In genomic region chr11:34845567-34846267, GRCm38 (mm10) we compare ENCODE assay signal across 11 mouse cellular contexts. TPM values are rescaled to one million over a fixed set of nuclear protein-coding genes. Genes with fewer than 3 reads are reported as not detected.
DNase-seq lines count a peak whose midpoint lies in the region; ATAC-seq and TF ChIP-seq lines count a peak whose summit lies in the region.
"Had no signal": no experiment of that assay in that cellular context is flagged by ENCODE, and none has a peak within 500 bp of the region (broad histone marks: within the 10 kb centered on the region; RNA-seq: fewer than 3 reads in every experiment).

No protein-coding gene starts in this region.

- peak overlapping the region; percentile 58 for H3K4me2 ChIP-seq in heart, embryonic 14.5 days (ENCODE audit: low read length)
- peak overlapping the region; percentile 52 for H3K4me2 ChIP-seq in liver, postnatal 0 days (ENCODE audit: low read depth, low read length)
- H3K4me2 ChIP-seq: liver, embryonic 15.5 days had no signal

- peak overlapping the region; percentile 88 for H3K4me3 ChIP-seq in megakaryocyte, embryonic 14.5 days (replicated peaks)
- H3K4me3 ChIP-seq in heart, embryonic 14.5 days (ENCODE audit: control insufficient read depth in 1 of 2, insufficient read depth in 1 of 2, low read depth in 1 of 2, low read length in 2 of 2), result peak overlapping the region; percentile 8 to 14; a peak in 3 of 4 replicates
- 0 out of 2 replicates have a peak overlapping the region, but pooled peaks have one; percentile 10 for H3K4me3 ChIP-seq in liver, postnatal 0 days (ENCODE audit: low read depth, low read length)
- H3K4me3 ChIP-seq: erythroblast, embryonic 14.5 days; liver, embryonic 15.5 days had no signal

- H3K4me1 ChIP-seq in megakaryocyte, embryonic 14.5 days, result peaks cover 10% of the 10 kb centered on the region; the same call in 1 of the 2 replicates
- H3K4me1 ChIP-seq in heart, embryonic 14.5 days (ENCODE audit: control insufficient read depth in 2 of 2, insufficient read depth in 2 of 2, low read length in 2 of 2), result peaks cover 0 to 5% of the 10 kb centered on the region in 2 experiments; a peak in 2 of 4 replicates
- peaks cover 4% of the 10 kb centered on the region; the same call in 1 of the 2 replicates for H3K4me1 ChIP-seq in liver, postnatal 0 days (ENCODE audit: insufficient read depth)
- H3K4me1 ChIP-seq: liver, embryonic 15.5 days had no signal

- peaks cover 25% of the 10 kb centered on the region for H3K27me3 ChIP-seq in megakaryocyte, embryonic 14.5 days (replicated peaks)
- no peaks in the 10 kb centered on the region for H3K27me3 ChIP-seq in heart, embryonic 14.5 days (ENCODE audit: control insufficient read depth, insufficient read depth, low read length)
- no peaks in the 10 kb centered on the region for H3K27me3 ChIP-seq in liver, postnatal 0 days (ENCODE audit: insufficient read depth, low read length)

- TF ChIP-seq EP300 in liver, postnatal 0 days (IDR thresholded peaks at IDR 0.05; ENCODE audit: low read depth), result peak; percentile 39; the same call in 1 of the 2 replicates

- ATAC-seq in megakaryocyte, adult 5-6 weeks (ENCODE audit: poor library complexity, severe bottlenecking), result no peak
- ATAC-seq in heart, embryonic 14.5 days (ENCODE audit: insufficient number of reproducible peaks, insufficient read depth, low FRiP score, low read depth), result peak; percentile 59
- ATAC-seq in liver, postnatal 0 days, result peak; percentile 19; the same call in 1 of the 2 replicates

- WGBS in heart, embryonic 14.5 days, result 13% methylated on average over 22 of the region's 22 CpGs
- WGBS in liver, postnatal 0 days (ENCODE audit: insufficient replicate concordance), result 39% methylated on average over 22 of the region's 22 CpGs

- no peaks in the 10 kb centered on the region for H3K9me3 ChIP-seq in megakaryocyte, embryonic 14.5 days
- no peaks in the 10 kb centered on the region for H3K9me3 ChIP-seq in heart, embryonic 14.5 days (ENCODE audit: control insufficient read depth, low read length)
- H3K9me3 ChIP-seq in liver, postnatal 0 days (ENCODE audit: low read length), result no peaks in the 10 kb centered on the region
- H3K9me3 ChIP-seq: liver, embryonic 15.5 days had no signal

- no peak for DNase-seq in liver, postnatal 0 days
- DNase-seq in urinary bladder, postnatal 4 days (ENCODE audit: low spot score in 2 of 2), result peak; percentile 52 to 61
- no peak for DNase-seq in right cerebral cortex, postnatal 4 days
- no peak for DNase-seq in natural killer cell, adult 2 months (ENCODE audit: low spot score in 2 of 2)
- no peak for DNase-seq in layer of hippocampus, adult 9-10 months (ENCODE audit: low spot score)
- DNase-seq: thymus, postnatal 36 days had no signal

- H3K9ac ChIP-seq in heart, embryonic 14.5 days (ENCODE audit: low read length), result no peak overlapping the region
- no peak overlapping the region for H3K9ac ChIP-seq in liver, postnatal 0 days (replicated peaks)
- H3K9ac ChIP-seq: liver, embryonic 15.5 days had no signal

- H3K36me3 ChIP-seq in megakaryocyte, embryonic 14.5 days (replicated peaks; ENCODE audit: low read length), result no peaks in the 10 kb centered on the region
- H3K36me3 ChIP-seq in heart, embryonic 14.5 days (ENCODE audit: control insufficient read depth, insufficient read depth, low read length), result no peaks in the 10 kb centered on the region
- no peaks in the 10 kb centered on the region for H3K36me3 ChIP-seq in liver, postnatal 0 days (replicated peaks; ENCODE audit: insufficient read depth, low read length)
- H3K36me3 ChIP-seq: liver, embryonic 15.5 days had no signal

- no peak for TF ChIP-seq CTCF in liver, postnatal 0 days (IDR thresholded peaks at IDR 0.05; ENCODE audit: low read depth)

- peak overlapping the region; percentile 11 to 20; a peak in 2 of 4 replicates for H3K27ac ChIP-seq in heart, embryonic 14.5 days (replicated peaks in 1 of 2; ENCODE audit: control insufficient read depth in 1 of 2, insufficient read depth in 1 of 2, low read depth in 2 of 2, low read length in 2 of 2)
- H3K27ac ChIP-seq in liver, postnatal 0 days (ENCODE audit: low read depth), result peak overlapping the region; percentile 51; the same call in 1 of the 2 replicates
- H3K27ac ChIP-seq: liver, embryonic 15.5 days had no signal

RNA-seq across cellular contexts. Expression of gene Spdl1, which starts 12.3 kb away (rescaled TPM):
- 1.7 TPM in 1 of 2 replicates, not detected in the other for polyA plus RNA-seq in megakaryocyte, embryonic 14.5 days (2012; ENCODE audit: insufficient read depth, low replicate concordance)
- total RNA-seq in megakaryocyte, adult 5-6 weeks (2015), result 18.7 and 25.8 TPM in 2 replicates
- 30.3 and 35.6 TPM in 2 replicates for total RNA-seq in megakaryocyte, adult 5-6 weeks (2017)
- polyA plus RNA-seq in heart, embryonic 14.5 days (2014; fragmentation: Nextera tagmentation; extraction: Ambion mirVana), result 13.1 and 14.8 TPM in 2 replicates
- 4.4 and 4.6 TPM in 2 replicates for polyA plus RNA-seq in liver, postnatal 0 days (2015; fragmentation: Nextera tagmentation; extraction: Ambion mirVana)

Comparison
In these comparisons a context has a peak if more than half of its experiments do, and no peak if none do; other contexts are left out.
1. H3K4me3 ChIP-seq: peak in every context shown above with its lines; median percentile 88 in megakaryocyte, embryonic 14.5 days; 11 in heart, embryonic 14.5 days; 10 in liver, postnatal 0 days.
2. DNase-seq: peak in urinary bladder, postnatal 4 days (2 of 2); none in liver, postnatal 0 days (single experiment), right cerebral cortex, postnatal 4 days (single experiment), natural killer cell, adult 2 months (0 of 2) and layer of hippocampus, adult 9-10 months (single experiment).